Mouse (Mus musculus): ENCODE measurements around the gene Chmp5. TPM values are rescaled to one million over a fixed set of nuclear protein-coding genes. Genes with fewer than 3 reads are reported as not detected.
"Not testable (repeated sequence)": the region's sequence is repeated elsewhere in the genome, so short reads cannot be mapped to it uniquely, and the experiment has no call there.

Chmp5 gene
- polyA plus RNA-seq (2017; shearing (Covaris generic)) = 100 to 1,000 TPM; 106 to 129 TPM

DNA sequence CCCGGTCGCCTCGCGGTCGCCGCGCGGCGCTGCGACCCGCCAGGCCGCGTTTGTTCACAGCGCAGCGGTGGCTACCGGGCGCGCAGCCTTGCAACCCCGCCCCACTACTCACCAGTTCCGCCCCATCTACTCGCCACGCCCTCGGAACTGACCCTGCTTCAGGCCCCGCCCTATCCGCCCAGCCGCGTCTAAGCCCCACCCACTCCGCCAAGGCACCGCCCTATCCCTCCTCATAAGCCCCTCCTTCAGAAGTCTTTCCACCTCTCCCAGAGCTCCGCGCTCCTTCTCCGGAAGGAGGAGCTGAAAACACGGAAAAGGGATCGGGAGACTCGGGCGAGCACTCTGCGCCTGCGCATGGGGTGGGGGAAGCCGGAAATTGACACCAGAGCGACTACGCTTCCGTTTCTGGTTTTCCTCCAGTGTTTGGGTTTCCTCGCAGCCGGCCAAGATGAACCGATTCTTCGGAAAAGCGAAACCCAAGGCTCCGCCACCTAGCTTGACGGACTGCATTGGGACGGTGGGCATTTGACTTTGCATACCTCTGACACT is at the start of gene Chmp5, which contains the start of gene Bag1:
Gene Chmp5, plus strand, starts transcription at position 248 of the 549 bp plus-strand sequence.
Gene Bag1, minus strand, starts transcription at position 135 of the 549 bp plus-strand sequence.
- ATAC-seq = peak; percentile 96

DNA sequence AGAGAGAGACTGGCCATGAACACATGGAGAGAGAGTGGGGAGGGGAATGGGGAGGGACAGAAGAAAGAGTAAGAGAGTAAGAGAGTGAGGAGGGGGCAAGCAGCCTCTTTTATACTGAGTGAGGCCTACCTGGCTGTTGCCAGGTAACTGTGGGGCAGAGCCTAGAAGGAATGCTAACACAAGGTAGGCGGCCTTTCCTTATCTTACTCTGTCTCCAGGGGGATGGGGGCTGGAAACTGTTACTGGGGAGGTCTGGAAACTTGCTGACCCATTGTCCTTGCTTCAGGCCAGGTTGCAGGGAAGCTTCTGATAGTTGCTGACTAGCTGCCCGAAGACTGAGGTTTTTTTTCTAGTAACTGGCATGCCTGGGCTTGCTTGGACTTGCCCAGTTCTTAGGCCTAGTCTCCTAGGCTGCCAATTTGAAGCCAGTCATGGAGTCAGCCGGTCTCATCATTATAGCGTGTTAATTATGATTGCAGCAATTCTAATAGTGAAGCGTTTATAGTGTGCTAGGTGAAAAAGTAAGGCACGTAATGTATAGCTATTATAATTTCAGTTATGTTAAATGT is 49.6 kb upstream of the Chmp5 start:
- no peak for ATAC-seq

DNA sequence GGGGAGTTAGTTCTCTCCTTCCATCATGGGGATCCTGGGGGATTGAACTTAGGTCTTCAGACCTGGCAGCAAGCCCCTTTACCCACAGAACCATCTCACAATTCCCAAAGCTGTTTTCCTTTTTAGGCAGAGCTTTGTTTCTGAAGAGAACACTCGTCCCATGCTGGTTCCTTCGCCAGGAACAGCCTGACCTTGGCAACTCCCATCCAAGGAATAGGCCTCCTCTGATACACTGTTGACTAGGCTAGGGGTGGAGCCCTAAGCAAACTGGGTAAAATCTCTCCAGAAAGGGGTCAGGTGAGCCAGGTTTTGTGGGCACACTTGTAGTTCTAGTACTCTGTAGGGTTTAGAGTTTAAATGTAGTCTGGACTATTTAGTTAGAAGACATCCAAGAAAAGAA is 48.9 kb upstream of the Chmp5 start:
- no peak for ATAC-seq

DNA sequence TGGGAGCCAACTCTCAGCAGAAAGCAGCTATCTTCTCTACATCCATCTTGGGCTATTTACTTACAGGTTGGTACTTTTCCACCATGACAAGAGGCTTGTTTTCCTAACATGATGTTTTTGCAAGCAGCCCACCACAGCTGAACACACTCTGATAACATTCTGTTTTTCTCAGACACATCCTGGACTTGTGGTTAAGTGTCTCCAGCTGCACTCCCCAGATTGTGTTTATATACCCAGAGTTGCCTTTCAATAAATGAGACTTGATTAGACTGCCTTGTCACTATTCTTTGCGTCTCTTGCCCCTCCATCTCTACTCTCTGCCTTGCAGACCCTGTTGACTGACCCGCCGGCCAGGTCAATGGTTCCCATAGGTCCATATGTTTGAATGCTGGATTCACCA is 48.1 kb upstream of the Chmp5 start:
- no peak for ATAC-seq

DNA sequence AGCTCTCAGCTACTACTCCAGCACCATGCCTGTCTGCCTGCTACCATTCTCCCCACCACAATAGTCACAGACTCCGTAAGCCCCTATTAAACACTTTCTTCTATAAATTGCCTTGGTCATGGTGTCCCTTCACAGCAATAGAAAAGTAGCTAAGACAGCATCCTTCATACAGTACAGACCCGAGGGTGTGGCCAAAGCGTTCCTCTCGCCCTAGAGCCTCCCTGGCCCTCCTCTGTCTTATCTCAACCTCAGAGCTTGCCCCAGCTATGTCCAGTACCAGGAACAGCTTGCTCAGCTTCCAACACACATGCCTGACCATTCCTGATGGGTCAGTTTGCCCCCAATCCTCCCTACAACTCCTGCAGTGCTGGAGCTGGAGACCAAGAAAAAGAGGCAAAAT is 47.6 kb upstream of the Chmp5 start:
- ATAC-seq = no peak

DNA sequence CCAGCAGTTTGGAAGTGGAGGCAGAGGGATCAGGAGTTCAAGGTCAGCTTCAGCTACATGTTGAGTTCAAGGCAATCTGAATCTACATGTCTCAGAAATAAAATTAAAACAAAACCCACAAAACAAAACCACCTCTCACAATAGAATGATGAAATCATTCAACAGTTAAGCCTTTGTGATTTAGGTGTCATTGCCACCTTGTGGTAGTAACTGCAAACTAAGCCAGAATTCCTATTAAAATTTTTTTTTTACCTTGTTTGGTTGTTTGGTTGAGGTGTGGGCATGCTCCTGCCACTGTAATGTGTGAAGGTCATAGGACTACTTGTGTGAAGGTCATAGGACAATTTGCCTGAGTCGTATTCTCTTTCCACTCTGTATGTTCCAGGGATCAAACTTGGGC is 41.9 kb upstream of the Chmp5 start:
- peak; percentile 79 for ATAC-seq

DNA sequence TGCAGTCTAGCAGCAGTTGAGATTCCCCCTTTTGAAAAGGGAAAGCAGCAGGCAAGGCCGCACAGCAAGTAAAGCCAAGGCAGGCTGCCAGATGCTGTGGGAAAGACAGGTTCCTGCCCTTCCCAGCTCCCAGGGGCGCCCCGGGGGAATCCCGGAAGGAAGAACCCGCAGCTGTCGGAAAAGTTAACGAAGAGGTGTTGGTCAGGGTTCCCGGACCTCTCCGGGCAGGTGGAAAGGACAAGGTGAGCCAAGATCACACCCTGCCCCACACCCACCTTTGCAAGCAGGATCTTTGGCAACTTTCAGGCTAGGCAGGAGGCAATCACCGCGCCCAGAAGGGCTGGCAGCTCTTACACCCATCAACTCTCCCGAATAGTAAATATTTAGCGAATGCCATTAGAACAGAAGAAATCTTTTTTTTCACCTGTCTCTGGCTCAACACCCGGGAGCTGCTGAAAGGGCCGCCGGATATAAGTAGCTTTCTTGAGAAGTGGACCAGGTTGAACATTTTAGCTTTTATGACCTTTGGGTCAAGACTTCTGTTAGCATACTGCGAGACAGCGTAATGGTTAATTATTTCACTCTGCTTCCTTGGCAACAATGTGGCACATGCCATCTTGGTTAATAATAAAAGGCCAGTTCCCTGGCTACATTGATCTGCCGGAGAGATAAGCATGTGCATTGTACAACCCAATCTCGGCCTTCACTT is 39.8 kb upstream of the Chmp5 start:
- no peak for ATAC-seq

DNA sequence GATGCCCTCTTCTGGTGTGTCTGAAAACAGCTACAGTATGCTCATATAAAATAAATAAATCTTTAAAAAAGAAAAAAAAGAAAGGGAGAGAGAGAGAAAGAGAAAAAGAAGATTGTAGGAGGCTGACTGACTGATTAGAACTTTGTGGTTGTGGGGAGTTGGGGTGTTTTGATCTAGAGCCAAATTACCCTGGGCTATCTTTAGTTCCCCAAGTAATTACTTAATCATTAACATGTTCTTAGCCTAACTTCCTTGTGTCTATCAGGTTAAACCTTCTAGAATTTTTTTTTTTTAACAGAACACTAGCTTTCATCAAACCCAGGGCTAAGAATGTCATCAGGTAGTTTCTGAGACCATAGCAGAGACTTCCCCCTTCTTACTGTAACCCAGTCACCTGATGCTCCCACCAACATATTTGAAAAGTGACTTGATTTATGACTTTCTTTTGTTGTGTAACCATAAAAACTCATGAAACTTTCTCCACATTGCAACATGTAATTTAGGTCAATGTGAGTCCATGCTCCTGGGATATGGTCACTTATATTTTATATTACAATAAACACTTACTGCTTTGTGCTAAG is 33.8 kb upstream of the Chmp5 start:
- no peak for ATAC-seq

DNA sequence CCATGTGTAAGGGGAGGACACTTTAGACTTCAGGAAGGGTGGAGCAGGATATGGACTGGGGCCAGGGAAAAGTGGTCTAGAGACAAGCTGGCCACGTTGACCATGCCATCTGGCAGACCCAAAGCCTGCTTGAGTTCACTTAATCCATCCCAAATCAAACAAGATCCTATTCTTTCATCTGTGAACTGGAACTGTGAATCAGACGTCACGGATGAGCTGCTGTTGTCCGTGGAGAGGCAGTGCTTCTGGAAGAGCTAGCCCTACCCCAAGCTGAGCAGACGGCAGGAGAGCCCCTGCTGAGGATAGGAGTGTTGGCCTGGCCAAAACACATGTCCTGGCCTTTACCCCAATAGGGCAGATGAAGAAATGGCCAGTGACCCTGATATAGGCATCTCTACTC is 32.3 kb upstream of the Chmp5 start:
- no peak for ATAC-seq

DNA sequence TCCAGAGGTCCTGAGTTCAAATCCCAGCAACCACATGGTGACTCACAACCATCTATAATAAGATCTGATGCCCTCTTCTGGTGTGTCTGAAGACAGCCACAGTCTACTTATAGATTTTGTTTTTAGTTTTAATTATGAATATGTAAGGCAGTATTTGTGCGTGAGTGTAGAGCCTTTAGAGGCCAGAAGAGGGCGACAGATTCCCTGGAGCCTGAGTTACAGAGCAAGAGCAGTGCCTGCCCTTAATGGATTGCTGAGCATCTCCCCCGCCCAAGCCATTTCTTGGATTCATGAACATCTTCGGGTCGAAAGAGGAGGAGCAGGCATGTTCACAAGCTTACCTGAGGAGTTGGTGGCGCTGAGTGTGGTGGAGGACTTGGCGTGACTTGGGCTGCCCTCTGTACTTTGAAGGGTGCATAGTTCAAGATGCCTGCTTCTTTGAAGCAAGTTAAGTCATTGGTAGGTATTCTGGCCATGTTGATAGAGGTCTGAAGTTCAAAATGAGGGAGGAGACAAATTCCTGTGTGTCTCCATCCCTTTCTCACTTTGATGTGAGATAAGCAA is 31.5 kb upstream of the Chmp5 start:
- ATAC-seq = no peak

DNA sequence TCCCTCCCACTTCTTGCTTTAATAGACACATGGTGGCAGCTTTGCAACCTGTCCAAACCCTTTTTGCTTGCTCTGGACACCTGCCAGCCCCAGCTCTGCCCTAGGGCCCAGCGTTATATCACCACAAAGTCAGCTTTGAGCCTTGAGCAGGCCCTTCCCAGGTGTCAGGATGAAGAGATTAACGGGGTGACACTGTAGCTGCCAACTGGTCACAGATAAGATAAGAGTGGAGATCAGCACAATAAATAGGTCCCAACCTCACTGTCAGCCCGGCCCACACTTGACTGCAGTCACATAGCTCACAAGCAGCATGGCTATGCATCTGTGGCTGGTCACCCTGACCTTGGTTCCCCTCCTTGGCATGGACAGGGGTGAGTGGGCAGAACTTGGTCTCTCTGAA is 28.4 kb upstream of the Chmp5 start, which contains the start of gene Spink4:
Gene Spink4, plus strand, starts transcription at position 268 of the 400 bp plus-strand sequence.
- ATAC-seq = no peak

DNA sequence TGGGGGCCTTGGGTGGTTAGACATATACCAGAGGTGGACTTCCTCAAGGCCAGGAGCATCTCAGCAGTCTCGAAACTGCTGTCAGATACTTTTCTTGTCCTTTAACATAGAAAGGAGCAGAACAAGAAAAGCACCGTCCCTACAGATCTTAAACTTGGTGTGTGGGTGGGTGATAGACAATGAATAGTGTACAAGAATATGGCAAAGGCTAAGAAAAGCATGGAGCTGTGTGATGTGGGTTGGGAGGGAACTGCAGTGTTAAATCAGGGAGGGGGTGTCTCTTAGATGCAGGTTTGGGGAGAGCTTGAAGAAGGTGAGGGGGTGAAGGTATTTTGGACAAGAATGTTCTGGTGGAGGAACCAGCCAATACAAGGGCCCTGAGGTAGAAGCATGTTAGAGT is 27.6 kb upstream of the Chmp5 start:
- no peak for ATAC-seq

DNA sequence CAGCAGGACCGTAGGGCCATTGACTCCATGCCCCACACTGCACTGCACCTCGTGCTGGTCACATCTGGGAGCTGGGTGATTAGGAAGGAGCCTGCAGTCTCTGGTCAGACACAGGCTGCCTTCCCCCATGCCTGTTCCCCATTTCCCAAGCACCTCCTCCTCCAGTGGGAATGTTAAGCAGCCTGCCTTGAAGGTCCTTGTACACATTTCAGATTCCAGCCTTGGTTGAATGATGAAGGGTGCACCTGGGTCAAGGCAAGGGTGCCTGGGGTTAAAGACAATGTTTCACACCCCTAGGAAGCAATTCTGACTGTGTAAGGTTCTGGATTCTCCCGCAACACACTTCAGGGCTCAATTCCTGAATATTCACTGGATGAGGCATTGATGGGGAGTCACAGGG is 26.9 kb upstream of the Chmp5 start:
- ATAC-seq = no peak

DNA sequence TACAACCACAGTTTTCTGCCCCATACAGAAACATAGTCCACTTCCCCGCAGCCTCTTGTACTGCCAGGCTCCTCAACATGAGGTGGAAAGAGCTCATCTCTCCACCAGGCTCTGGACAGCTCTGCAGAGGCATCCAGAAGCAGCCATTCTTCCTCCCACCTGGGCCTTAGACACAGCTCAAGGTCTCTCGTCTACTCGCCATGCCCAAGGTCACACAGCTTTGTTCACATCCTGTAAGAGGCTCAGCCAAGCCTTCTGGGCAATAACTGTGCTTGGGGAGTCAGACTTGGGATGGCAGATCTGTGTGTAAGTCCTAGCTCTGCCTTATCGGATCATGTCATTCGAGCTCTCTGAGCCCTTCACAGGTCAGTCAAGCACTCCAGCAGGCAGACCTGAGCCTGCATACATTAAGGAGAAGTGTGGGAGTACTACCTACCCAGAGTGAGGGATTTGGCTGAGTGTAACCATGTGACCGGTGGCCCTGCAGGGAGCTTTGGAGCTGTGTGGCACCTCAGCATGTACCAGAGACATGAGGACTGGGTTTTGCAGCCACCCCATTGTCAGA is 25.0 kb upstream of the Chmp5 start:
- ATAC-seq = no peak

DNA sequence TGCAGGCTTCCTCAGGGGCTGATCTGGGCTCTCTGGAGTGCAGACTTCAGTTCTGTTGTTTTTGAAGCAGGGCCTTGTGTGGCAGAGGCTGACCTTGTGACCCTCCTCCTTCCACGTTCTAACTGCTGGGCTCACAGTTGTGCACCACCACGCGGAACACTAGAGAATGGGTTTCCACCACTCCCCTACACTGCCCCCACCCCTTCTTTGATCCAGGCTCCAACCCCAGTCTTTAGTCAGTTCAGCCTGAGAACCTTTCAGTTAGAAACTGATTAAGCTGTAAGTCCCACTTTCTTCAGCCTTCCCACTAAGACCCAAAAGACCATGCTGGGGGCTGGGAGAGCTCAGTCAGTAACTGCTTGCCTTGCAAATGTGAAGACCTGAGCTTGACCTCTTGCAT is 22.6 kb upstream of the Chmp5 start:
- no peak for ATAC-seq

DNA sequence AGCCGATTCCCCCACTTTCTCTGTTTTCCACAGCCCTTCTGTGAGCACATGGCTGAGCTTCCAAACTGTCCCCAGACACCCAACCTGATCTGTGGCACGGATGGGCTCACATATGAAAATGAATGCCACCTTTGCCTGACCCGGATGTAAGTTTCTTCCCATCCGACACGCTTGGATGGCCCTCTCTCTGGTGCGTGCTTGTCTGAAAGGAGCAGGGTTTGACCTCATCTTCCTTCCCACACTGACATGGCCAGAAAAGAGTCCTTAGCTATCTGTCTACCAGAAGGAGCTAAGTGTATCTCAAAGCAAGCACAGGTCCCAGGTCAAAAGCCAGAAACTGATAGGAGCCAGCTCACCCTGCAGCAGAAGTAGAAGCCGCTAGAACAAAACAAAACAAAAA is 19.2 kb upstream of the Chmp5 start:
- no peak for ATAC-seq

DNA sequence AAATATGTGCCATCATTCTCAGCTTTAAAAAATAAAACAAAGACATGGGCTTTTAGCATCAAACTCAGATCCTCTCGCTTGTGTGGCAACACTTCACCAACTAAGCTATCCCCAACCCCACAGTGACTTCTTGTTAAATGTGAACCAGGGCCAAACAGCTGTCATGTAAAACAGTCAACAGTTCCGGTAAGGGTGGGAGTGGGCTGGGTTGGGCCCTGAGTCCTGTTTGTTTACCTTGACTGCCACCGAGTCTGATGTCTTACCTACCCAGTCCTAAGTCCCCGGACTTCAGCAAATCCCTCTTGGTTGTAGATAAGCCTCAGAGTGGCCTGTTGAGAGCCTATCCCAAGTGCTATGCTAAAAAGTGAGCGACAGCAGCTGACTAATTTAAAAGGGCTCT is 14.5 kb upstream of the Chmp5 start:
- ATAC-seq = no peak

DNA sequence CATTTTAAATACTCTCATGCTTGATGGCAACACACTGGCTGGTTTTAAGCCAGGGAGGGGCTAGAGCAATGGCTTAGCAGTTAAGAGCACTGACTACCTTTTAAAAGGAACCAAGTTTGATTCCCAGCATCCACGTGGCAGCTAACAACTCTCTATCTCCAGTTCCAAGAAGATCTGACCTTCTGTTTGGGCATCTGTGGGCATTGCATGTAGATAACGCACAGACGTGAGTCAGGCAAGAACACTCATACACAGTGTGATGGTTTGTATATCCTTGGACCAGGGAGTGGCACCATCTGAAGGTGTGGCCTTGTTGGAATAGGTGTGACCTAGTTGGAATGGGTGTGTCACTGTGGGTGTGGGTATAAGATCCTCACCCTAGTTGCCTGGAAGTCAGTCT is 13.8 kb upstream of the Chmp5 start:
- ATAC-seq = not testable (repeated sequence)

DNA sequence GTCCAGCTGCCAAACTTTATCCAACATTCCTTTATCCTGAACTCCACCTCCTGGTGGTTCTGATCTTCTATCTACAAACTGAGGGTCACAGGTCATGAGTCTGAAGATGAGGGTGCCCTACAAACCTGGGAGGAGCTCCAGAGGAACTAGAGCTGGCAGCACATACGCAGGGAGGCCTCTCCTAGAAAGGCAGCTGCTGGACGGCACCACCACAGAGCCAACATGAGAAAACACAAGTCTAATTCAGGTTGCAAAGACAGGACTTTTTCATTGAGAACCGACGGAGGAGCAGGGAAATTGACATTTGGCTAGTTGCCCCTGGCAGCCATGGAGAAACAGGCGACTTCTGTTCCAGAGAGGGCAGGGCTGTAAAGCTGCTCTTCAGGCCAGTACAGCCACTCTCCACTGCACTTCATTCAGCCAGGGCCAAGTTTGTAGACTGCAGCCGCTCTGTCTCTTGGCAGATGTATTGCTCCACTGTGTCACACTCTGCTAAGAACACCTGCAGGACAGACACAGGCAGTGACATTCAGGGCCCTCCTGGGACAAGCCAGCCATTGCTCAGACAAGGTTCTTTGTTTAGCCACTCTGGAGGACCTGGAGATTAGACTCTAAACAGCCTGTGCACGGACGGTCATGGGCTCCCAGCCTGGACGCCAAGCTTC is 11.9 kb upstream of the Chmp5 start:
- no peak for ATAC-seq

DNA sequence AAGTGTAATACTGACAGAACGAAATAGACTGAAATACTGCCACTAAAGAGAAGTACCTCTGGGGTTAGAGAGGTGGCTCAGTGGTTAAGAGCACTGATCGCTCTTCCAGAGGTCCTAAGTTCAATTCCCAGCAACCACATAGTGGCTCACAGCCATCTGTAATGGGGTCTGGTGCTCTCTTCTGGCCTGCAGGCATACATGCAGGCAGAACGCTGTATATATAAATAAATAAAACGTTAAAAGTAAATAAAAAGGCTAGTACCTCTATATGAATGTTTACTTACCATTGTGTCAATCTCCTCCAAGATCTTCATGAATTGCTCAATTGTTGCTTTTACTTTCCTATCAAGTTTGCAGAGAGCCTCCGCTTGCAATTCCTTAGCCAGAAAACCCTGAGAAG is 9.4 kb upstream of the Chmp5 start:
- ATAC-seq = no peak

DNA sequence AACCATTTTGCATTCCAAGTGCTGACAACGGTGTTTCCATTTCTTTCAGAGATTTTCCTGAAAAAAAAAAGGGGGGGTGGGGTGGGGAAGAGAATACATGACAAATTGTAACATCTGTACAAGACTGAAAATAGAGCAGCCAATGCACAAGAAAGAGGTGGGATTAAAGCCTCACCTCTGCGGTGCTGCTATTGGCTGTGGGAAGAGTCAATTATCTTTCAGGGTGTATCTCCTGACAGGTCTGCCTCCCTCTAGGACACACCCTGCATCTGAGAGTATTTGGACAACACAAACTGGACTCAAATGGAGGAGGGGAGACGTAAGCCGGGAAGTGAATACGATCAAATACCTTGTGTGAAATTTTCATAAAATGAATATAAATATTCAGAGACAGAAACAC is 4.6 kb upstream of the Chmp5 start:
- ATAC-seq = no peak

DNA sequence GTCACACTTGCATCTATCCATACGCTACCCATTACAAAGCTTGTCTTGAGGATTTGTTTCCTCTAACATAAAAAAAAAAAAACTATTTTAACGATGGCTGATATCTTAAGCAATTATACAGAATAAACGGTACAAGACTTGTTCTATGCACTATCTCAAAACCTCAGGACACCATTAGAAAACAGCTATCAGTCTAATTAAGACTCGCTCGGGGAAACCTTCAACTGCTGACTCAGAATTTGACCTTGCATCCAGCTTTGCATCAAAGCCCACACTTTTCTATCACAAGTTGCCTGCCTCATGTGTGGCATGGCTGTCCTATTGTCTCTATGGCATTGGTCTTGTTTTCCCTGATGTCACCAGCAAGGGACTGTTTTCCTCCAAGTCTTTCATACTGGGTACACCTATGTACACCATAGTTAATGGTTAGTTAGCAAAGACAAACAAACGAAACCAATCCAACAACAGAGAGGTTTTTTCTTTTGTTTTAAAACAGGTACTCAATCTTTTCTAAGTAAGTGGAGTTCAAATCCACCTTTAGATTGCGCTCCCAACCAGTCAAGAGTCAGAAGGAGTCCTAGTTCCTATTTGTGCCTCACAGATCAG is 1.6 kb upstream of the Chmp5 start:
- no peak for ATAC-seq
